Mouse (Mus musculus): ENCODE results near the gene Nolc1. TPM values are rescaled to one million over a fixed set of nuclear protein-coding genes. Genes with fewer than 3 reads are reported as not detected.
A peak's percentile ranks its signal among the peaks of the same experiment; 100 is the strongest.

Nolc1 gene
- total RNA-seq, 2 experiments from 2014 or later = 45.0 to 51.0 TPM

DNA sequence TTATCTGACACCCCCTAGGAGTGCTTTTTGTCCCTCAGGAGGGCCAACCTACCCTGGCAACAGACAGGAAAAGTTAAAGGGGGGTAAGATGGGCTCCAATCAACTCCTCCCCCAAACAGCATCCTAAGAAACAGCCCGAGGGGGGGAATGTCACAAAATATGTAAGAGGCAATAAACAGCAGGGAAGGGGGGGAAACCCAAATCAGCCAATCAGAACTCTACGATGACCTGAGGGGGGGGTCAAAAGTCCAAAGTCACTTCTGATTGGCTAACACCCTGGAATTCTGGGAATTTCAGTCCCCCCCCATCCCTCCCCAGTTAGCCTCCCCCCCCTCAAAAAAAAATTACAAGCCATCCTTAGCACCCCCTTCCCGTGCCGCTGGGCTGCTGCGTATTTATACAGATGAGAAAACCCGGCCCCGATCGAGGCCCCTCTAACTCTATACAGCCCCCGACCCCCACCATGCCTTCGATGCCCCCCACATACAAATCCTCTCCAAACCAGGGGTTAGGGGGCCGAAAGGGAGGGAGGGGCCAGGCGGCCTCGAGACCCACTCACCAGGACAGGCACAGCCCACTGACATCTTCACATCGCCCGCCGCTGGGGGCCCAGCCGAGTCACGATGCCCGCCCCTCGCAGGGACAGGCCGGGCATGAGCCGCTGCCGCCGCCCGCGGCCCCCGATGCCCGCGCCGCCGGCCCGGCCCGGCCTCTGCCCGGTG is 31.2 kb upstream of the Nolc1 start, which contains the start of gene Pprc1:
Pprc1 (plus strand) TSS at position 616 of the 722 bp plus-strand sequence.
- intact Hi-C loops (cut with DNase I) = no loop called here
- no peak for DNase-seq (ENCODE audit: extremely low spot score in 1 of 2, low spot score in 2 of 2)

DNA sequence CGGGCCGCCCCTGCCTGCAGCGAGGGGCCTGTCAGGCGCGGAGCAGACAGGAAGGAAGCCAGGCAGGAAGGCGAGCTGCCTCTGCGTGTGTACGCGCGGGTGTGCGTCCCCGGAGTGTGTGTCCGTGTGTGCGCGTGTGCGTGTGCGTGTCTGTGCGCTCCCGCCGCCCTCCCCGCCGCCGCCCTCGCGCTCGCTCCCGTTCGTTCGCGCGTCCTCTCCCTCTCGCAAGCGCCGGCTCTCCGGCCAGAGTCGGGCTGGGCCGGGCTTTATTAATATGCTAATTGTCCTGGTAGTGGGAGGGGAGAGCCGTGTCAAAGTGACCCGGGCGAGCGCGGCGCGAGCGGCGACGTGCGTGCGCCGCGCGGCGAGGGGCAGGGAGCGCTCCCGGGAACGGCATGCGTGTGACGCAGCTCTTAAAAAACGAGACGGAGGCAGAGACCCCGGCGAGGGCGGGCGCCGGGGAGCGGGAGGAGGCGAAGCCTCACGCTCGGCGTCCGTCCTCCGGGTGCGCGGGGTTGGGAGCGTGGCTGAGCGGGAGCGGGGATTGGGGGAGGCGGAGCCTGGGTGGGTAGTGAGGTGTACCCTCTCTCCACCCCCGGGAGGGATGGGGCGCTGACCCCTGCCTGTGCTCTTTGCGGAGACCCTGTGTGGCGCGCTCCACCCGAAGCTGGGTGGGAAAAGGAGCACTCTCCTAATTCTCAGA is 30.5 kb upstream of the Nolc1 start, which contains the start of gene Ldb1:
Ldb1 (minus strand) TSS at position 222 of the 703 bp plus-strand sequence.
- no peak for TF ChIP-seq CTCF (IDR thresholded peaks at IDR 0.05)
- peak; percentile 79 to 83 for DNase-seq (ENCODE audit: extremely low spot score in 1 of 2, low spot score in 2 of 2)
- peak within 1 kb of the TSS; percentile 89 for H3K27ac ChIP-seq
- intact Hi-C loops (cut with DNase I) = loop anchor here (1.0 kb wide), 1 partner anchor 11 kb away; no protein-coding TSS in a partner anchor
- H3K4me3 ChIP-seq = peak within 1 kb of the TSS; percentile 70

More for the DNA sequence above, 31.2 kb upstream of the Nolc1 start, which contains the start of gene Pprc1:
- TF ChIP-seq CTCF (IDR thresholded peaks at IDR 0.05) = no peak
- peak within 1 kb of the TSS; percentile 89 for H3K27ac ChIP-seq
- H3K4me3 ChIP-seq = peak within 1 kb of the TSS; percentile 70

DNA sequence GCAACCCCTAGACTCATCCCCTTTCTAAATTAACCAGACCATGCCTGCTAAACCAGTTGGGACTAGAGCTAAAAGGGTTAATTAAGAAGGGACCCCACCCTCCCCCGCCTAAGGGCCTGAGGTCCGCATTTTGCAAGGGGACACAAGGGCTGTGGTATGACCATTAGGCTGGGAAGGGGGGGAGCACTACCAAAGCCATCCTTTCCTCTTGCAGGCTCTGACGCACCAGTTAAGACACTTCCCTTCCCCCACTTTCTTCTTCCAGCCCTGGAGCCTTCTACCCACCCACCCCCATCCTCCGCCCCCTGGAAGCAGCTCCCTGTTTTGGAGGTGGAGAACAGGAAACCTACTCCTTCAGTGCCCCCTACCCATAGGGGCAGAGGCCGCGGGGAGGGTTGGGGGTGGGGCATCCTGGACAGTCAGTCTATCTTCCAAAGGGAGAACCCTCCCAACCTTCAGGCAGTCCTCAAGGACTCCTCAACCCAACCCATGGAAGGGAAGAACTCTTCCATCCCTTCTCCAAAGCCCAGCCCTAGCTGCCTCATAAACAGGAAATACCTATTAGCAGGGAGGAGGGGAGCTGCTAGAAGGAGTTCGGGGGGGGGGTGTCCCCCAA is 29.9 kb upstream of the Nolc1 start:
- DNase-seq (ENCODE audit: extremely low spot score in 1 of 2, low spot score in 2 of 2) = peak in 1 of 2 experiments; percentile 58
- TF ChIP-seq CTCF (IDR thresholded peaks at IDR 0.05) = no peak
- peak overlapping the region; percentile 70 for H3K4me3 ChIP-seq
- H3K27ac ChIP-seq = peak overlapping the region; percentile 89
- intact Hi-C loops (cut with DNase I) = loop anchor here (1.0 kb wide), 1 partner anchor 10 kb away; no protein-coding TSS in a partner anchor

DNA sequence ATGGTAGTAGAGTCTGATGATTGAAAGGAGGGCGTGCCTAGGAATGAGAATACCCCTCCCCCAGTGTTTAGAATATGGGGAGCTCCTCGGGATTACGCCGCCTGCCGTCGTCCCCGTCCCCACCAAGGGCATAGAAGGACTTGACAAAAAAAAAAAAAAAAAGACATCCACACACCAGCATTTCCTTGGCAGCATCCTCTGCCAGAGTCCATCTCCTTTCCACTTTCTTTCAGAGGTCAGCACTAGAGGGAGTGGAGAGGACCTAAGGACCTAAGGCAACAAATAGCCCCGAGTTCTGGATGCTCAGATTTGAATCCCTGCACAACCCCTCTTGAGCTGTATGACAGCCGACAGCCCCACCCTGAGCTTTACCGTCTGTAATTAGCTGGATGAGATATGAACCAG is 29.0 kb upstream of the Nolc1 start:
- Histone ChIP-seq H3K4me3 (no peak overlapping the region), H3K27ac (peak overlapping the region; percentile 89; the same call in 1 of the 2 replicates)
- no peak; the same call in 1 of the 2 replicates for TF ChIP-seq CTCF (IDR thresholded peaks at IDR 0.05)
- intact Hi-C loops (cut with DNase I) = no loop called here
- no peak for DNase-seq (ENCODE audit: extremely low spot score in 1 of 2, low spot score in 2 of 2)

DNA sequence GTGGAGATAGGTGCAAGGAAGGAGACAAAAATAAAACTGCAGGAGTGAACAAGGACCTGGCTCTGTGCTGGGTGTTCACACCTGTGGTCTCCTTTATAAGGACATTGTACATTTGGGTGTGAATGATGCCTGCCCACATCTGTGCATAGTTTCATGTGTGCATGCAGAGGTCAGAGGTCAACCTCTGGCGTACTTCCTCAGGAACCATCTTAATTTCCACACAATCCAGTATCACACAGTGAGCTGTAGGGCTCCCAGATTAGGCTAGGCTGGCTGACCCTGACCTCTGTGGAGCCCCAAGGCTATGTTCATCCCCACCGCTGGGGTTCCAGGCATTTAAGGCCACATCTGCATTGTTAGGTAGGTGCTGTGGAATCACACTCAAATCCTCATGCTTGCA is 28.2 kb upstream of the Nolc1 start:
- Histone ChIP-seq H3K27ac (no peak overlapping the region), H3K4me3 (no peak overlapping the region)
- TF ChIP-seq CTCF (IDR thresholded peaks at IDR 0.05) = no peak
- intact Hi-C loops (cut with DNase I) = no loop called here
- DNase-seq (ENCODE audit: extremely low spot score in 1 of 2, low spot score in 2 of 2) = no peak

DNA sequence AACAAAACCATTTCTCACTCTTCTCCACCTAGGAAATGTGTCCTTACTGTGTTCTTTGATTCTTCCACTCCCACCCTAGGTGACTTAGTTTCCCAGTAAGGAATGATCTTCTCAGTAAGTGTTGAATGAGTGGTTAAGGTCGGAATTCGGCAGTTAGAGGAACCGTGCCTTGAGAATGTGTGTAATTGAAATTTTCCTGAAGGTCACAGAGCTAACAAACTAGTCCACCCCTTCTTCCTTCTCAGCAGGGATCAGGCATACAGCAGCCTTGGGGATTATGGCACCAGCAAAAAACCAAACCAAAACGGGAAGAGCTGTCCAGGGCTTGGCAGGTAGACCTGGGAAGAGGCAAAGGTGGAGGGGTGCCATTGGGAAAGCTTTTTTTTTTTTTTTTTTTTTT is 26.5 kb upstream of the Nolc1 start:
- intact Hi-C loops (cut with DNase I) = no loop called here
- TF ChIP-seq CTCF (IDR thresholded peaks at IDR 0.05) = no peak
- Histone ChIP-seq H3K4me3 (no peak overlapping the region), H3K27ac (no peak overlapping the region)
- no peak for DNase-seq (ENCODE audit: extremely low spot score in 1 of 2, low spot score in 2 of 2)

DNA sequence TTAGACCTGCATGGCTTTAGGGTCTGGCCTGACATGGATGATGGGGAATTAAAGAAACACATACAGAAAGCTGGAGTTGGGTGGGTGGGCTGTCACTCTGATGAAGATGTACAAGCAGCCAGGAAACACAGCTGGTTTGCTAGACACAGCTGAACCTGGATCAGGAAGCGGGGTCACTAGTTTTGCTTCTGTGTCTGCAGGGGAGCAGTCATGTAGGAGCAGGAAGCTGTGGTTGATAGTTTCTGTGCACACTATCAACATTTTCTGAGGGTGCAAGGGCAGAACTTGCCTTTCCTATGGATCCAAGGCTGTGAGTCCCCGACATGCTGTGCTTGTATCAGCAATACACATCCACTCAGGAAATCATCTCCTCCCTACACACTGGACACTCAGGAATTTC is 25.2 kb upstream of the Nolc1 start:
- TF ChIP-seq CTCF (IDR thresholded peaks at IDR 0.05) = no peak
- Histone ChIP-seq H3K27ac (no peak overlapping the region), H3K4me3 (no peak overlapping the region)
- no peak for DNase-seq (ENCODE audit: extremely low spot score in 1 of 2, low spot score in 2 of 2)
- intact Hi-C loops (cut with DNase I) = no loop called here

DNA sequence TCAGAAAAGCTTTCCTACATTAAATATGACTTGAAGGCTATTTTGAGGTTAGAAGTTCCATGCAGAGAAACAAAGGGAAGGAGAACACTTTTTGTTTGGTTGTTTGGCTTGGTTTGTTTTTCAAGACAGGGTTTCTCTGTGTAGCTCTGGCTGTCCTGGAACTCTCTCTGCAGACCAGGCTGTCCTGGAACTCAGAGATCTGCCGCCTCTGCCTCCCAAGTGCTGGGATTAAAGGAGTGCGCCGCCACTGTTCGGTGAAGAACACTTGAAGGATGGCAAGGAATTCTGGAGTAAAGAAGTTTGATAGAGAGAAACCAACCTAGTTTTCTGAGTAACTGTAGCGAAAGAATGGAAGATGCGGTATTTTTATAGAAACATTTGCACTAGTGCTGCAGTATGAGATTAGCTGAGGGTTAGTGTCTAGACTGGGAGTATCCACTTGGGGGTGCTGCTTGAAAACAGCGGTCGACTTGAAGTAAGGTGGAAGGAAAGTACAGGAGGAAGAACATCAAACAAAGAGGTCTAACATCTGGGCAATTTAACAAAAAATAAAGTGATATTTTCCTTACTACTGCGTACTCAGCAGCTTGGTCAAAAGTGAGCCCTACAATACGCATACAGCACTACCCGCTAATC is 19.8 kb upstream of the Nolc1 start:
- TF ChIP-seq CTCF (IDR thresholded peaks at IDR 0.05) = peak; percentile 63
- Histone ChIP-seq H3K27ac (peak overlapping the region; percentile 90), H3K4me3 (peak overlapping the region; percentile 84)
- intact Hi-C loops (cut with DNase I) = loop anchor here (1.0 kb wide), 3 partner anchors 11 to 58 kb away; partner anchors contain the start of genes Armh3, Ldb1 and Nolc1
- no peak for DNase-seq (ENCODE audit: extremely low spot score in 1 of 2, low spot score in 2 of 2)

DNA sequence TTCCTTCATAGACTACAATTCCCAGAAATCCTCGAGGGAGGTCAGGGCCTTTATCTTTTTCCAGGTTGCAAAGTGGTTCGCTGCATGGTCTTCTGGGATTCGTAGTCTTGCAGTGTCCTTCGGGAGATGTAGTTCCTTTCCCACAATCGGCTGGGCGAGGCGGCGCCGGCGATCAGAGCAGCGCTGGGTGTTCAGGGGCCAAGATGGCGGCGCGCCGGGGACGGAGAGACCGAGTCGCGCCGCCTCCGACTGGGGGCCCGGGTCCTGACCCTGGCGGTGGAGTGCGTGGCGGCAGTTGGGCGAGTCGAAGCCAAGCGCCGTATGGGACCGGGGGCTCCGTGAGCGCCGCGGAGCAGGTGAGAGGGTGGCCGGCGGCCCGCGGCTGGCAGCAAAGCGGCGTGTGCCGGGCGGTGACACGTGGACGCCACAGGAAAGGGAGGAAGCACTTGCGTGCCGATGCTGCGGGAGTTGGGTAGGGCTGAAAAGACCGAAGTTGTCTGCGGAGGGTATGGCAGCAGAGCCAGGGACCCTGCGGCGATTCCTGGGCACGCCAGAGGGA is 19.2 kb upstream of the Nolc1 start:
- TF ChIP-seq CTCF (IDR thresholded peaks at IDR 0.05) = peak; percentile 0; the same call in 1 of the 2 replicates
- intact Hi-C loops (cut with DNase I) = loop anchor here (1.0 kb wide), 3 partner anchors 11 to 58 kb away; partner anchors contain the start of genes Armh3, Ldb1 and Nolc1
- peak overlapping the region; percentile 84 for H3K4me3 ChIP-seq
- peak overlapping the region; percentile 90 for H3K27ac ChIP-seq
- peak; percentile 90 to 91 for DNase-seq (ENCODE audit: extremely low spot score in 1 of 2, low spot score in 2 of 2)

DNA sequence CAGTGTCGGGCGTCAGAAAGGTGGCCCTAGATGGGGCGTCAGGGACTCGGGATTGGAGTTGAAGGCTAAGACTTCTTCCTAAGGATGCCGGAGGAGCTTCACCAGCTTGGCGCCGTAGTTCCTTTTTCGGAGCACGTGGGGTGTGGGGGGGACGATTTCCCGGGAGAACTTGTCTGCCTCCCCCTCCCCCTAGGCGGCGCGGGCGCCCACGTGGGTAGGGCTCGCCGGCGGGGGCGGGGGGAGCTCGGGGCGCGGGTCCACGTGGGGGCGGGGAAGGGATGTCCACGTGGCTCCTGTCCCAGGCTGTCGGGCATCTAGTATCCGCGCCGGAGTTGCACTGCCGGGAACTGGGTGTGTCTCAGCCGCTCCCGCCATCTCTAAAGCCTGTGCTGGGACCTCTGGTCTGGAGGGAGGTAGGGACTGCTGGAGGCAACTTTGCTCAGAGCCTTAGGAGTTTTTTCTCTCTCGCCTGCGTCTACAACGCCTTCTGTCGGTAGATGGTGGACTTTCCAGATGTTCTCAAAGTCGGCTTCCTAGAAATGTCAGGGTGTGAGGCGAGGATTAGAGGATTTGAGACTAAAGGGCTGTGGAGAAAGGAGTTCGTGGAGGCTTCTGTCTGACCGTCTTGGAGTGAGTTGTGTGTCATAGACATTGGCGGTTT is 18.6 kb upstream of the Nolc1 start:
- TF ChIP-seq CTCF (IDR thresholded peaks at IDR 0.05) = peak; percentile 11; the same call in 1 of the 2 replicates
- Histone ChIP-seq H3K4me3 (peak overlapping the region; percentile 84), H3K27ac (peak overlapping the region; percentile 83)
- intact Hi-C loops (cut with DNase I) = loop anchor here (1.0 kb wide), 3 partner anchors 12 to 59 kb away; partner anchors contain the start of genes Armh3, Ldb1 and Nolc1
- peak; percentile 65 to 78 for DNase-seq (ENCODE audit: extremely low spot score in 1 of 2, low spot score in 2 of 2)

Measured in left cerebral cortex, adult 2 months (tissue).